Mouse (Mus musculus) cortical plate, adult 2 months (tissue): Measurements from ENCODE around the gene Nxt1. TPM values are rescaled to one million over a fixed set of nuclear protein-coding genes. Genes with fewer than 3 reads are reported as not detected.

ENCODE experiments used
- H3K27ac ChIP-seq: fragments of 200-500 bp; 2 replicates; pipeline ENCODE4 v1.5.1; 2012; ENCODE audit warnings: low read length, control low read depth, inconsistent platforms; ENCODE audit not compliant: insufficient read depth
- H3K4me1 ChIP-seq: fragments of 200-500 bp; 2 replicates; pipeline ENCODE4 v1.6.1; 2011; ENCODE audit warnings: low read length; ENCODE audit not compliant: control insufficient read depth, insufficient read depth
- H3K4me3 ChIP-seq: fragments of 200-500 bp; 2 replicates; pipeline ENCODE4 v1.5.1; 2011; ENCODE audit warnings: mild to moderate bottlenecking, low read length, control low read depth; ENCODE audit not compliant: insufficient read depth
- CTCF ChIP-seq: fragments of 200-500 bp; IDR thresholded peaks from 2 replicates; pipeline ENCODE4 v1.5.1; 2011; ENCODE audit warnings: mild to moderate bottlenecking, control low read depth, low read length; ENCODE audit not compliant: insufficient read depth; ENCODE audit errors: extremely low read depth
- POLR2A ChIP-seq: fragments of 200-500 bp; IDR thresholded peaks from 2 replicates; pipeline ENCODE4 v1.6.1; 2011; ENCODE audit warnings: mild to moderate bottlenecking, low read length, control low read depth; ENCODE audit not compliant: insufficient read depth; ENCODE audit errors: extremely low read depth
- polyA plus RNA-seq: library from polyadenylated mRNA; depleted of rRNA; stranded (reverse); fragments of >200 nt; gene quantifications from 2 replicates; pipeline ENCODE4 v1.2.3, GENCODE M21; 2012

Nxt1 gene
- polyA plus RNA-seq, 1 experiment = 22.1 TPM

- no peak overlapping the region for H3K27ac ChIP-seq
- no peak for TF ChIP-seq CTCF
- no peak for TF ChIP-seq POLR2A
- peaks cover 4% of the 10 kb centered on the region; the same call in 1 of the 2 replicates for H3K4me1 ChIP-seq
- no peak overlapping the region for H3K4me3 ChIP-seq
Measured at GRCm38 (mm10) chr2:148686862-148687261, 14.5 kb downstream of the Nxt1 start.

DNA sequence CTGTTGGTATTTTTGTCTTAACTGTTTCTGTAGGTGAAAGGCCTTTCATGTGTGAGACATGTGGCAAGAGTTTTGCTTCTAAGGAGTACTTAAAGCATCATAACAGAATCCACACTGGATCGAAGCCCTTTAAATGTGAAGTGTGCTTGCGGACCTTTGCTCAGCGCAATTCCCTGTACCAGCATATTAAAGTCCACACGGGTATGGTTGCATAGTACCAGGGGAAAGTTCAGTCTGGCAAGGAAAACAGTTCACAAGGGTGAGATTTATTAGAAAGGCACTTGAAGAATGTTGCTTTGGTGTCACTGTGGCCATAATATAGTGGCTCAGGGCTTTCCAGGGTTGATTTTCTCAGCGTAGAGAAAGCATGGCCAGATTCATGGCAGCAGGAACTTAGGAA lies 15.6 kb downstream of the Nxt1 start:
- Histone ChIP-seq H3K27ac (no peak overlapping the region), H3K4me1 (no peaks in the 10 kb centered on the region), H3K4me3 (no peak overlapping the region)
- TF ChIP-seq CTCF (no peak), POLR2A (no peak)

GRCm38 (mm10) chr2:148689444-148690140 lies 17.2 kb downstream of the Nxt1 start:
- Histone ChIP-seq H3K27ac (no peak overlapping the region), H3K4me1 (no peaks in the 10 kb centered on the region), H3K4me3 (no peak overlapping the region)
- no peak for TF ChIP-seq POLR2A
- TF ChIP-seq CTCF = no peak

DNA sequence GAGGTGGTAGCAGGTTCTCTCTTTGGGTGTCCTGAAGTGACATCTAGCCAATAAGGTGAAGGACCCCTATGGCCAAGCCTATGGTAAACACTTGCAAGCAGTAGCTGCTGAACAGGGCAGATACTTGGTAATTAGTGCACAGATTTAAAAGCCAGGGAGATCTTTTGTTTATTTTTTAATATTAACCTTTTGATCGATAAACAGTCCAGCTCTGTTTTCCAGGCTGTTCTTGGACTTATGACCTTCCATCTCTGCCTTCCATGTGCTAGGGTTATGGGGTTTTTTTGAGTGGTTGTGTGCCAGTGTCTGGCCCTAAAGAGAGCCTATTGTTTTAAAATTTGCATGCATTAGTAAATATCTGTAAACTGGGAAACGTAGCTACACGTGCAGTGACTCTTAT lies 17.9 kb downstream of the Nxt1 start:
- no peak for TF ChIP-seq POLR2A
- H3K4me3 ChIP-seq = no peak overlapping the region
- no peaks in the 10 kb centered on the region for H3K4me1 ChIP-seq
- H3K27ac ChIP-seq = no peak overlapping the region

- TF ChIP-seq POLR2A = no peak
- no peak overlapping the region for H3K4me3 ChIP-seq
- no peak overlapping the region for H3K27ac ChIP-seq
- H3K4me1 ChIP-seq = no peaks in the 10 kb centered on the region
Measured at GRCm38 (mm10) chr2:148690781-148691180, 18.4 kb downstream of the Nxt1 start.

DNA sequence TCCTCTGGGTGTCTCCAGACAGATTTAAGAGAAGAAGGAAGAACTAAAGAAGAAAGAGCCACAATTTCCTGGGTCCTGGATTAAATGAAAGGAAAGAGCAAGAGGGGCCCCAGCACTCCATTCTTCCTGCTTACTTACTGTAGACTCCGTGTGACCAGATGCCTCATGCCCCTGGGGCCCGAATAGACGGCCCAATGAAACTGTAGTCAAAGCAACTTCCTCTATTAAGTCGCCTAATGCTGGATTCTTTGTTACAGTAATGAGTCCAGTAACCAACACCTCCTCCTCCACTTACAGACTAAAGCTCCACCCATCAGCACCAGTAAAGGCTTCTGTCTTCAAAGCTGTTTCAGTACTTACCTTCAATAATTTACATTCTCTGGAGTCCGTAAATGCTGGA lies 26.2 kb downstream of the Nxt1 start:
- no peak for TF ChIP-seq POLR2A
- TF ChIP-seq CTCF = no peak
- Histone ChIP-seq H3K27ac (no peak overlapping the region), H3K4me1 (no peaks in the 10 kb centered on the region), H3K4me3 (no peak overlapping the region)

- no peak overlapping the region for H3K4me3 ChIP-seq
- H3K4me1 ChIP-seq = no peaks in the 10 kb centered on the region
- TF ChIP-seq CTCF (peak; percentile 20; the same call in 1 of the 2 replicates), POLR2A (no peak)
- no peak overlapping the region for H3K27ac ChIP-seq
Measured at GRCm38 (mm10) chr2:148706409-148707201, 34.2 kb downstream of the Nxt1 start.

DNA sequence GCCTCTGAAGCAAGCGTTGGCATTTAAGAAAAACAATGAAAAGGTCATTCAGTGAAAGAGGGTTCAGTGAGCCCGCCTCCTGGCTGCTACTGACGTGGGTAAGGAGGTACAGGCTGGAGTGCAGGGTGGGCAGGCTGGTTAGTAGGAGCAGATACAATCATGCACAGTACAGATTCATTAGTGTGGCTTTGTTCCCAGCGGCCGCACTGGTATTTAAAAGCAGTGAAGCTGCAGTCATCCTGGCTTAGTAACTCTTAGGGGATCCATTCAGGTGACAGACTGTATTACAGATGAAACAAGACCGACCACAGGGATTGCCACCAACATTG lies 34.8 kb downstream of the Nxt1 start:
- H3K27ac ChIP-seq = no peak overlapping the region
- TF ChIP-seq POLR2A (no peak), CTCF (no peak)
- H3K4me1 ChIP-seq = no peaks in the 10 kb centered on the region
- no peak overlapping the region for H3K4me3 ChIP-seq

DNA sequence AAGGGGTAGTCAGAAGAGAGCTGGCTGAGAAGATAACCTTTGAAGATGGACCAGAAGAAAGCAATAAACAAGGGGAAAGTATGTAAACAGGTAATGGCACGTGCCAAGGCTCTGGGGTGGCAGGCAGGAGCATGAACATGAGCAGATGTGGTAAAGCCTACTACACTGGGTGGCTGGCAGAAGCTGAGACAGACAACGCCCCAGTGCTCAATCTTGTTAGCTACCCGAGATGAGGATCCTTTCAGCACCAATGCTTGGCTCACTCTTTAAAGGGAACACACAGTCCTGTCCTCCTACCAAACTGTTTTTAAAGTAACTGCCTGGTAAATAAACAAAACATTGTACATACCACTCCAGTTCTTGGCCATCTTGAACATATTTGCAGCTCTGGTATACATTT lies 39.9 kb downstream of the Nxt1 start:
- TF ChIP-seq CTCF (no peak), POLR2A (no peak)

GRCm38 (mm10) chr2:148717072-148717471 lies 44.7 kb downstream of the Nxt1 start:
- Histone ChIP-seq H3K4me3 (no peak overlapping the region), H3K4me1 (peaks cover 2% of the 10 kb centered on the region; the same call in 1 of the 2 replicates), H3K27ac (no peak overlapping the region)
- TF ChIP-seq POLR2A = no peak
- no peak for TF ChIP-seq CTCF

More for the DNA sequence above, 39.9 kb downstream of the Nxt1 start:
- Histone ChIP-seq H3K27ac (no peak overlapping the region), H3K4me1 (peaks cover 2% of the 10 kb centered on the region; the same call in 1 of the 2 replicates), H3K4me3 (no peak overlapping the region)
